Mouse (Mus musculus) thymus, postnatal 4 days (tissue): ENCODE data around the gene Tm4sf19.
"Not testable (repeated sequence)": the region's sequence is repeated elsewhere in the genome, so short reads cannot be mapped to it uniquely, and the experiment has no call there.

Experiments used
- DNase-seq: peaks from one replicate; pipeline ENCODE4 v3.0.0; 2021

The Tm4sf19 gene

GRCm38 (mm10) chr16:32431047-32431591, 30.8 kb downstream of the Tm4sf19 start:
- peak; percentile 52 for DNase-seq

- no peak for DNase-seq
These were observed 31.6 kb downstream of the Tm4sf19 start for GRCm38 (mm10) chr16:32431926-32432325.

DNA sequence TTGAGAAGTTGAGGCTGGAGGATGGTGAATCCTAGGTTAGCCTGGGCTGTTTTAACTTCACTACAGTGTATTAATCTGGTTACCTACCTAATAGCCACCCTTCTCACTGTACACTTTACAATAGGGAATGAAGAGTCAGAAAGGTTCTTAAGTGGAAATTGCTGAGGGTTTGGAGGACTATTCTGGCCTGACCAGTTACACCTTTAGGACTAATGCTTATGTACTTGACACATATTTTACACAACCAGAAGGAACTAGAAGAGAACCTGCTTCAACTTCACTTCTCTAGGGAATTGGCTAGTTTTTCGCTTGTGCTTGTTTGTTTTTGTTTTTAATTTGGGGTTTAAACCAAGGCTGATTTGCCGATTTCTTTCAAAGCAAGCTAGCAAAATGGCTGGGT, 32.8 kb downstream of the Tm4sf19 start:
- no peak for DNase-seq

GRCm38 (mm10) chr16:32434066-32434465, 33.8 kb downstream of the Tm4sf19 start:
- peak; percentile 65 for DNase-seq

DNA sequence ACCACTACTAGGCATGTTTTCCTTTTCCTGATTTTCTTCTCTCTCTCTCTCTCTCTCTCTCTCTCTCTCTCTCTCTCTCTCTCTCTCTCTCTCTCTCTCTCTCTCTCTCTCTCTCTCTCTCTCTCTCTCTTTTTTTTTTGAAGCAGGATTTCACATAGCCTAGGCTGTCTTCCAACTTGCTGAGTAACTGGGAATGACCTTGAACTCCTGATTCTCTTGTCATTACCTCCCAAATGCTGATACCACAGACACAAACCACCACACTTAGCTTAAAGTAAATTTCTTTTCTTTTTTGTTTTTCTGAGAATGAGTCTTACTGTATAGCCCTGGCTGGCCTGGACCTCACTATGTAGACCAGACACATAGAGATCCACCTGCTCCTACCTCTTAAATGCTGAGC, 34.4 kb downstream of the Tm4sf19 start:
- no peak for DNase-seq

- DNase-seq: no peak
These were observed 36.4 kb downstream of the Tm4sf19 start for GRCm38 (mm10) chr16:32436657-32437056.

DNA sequence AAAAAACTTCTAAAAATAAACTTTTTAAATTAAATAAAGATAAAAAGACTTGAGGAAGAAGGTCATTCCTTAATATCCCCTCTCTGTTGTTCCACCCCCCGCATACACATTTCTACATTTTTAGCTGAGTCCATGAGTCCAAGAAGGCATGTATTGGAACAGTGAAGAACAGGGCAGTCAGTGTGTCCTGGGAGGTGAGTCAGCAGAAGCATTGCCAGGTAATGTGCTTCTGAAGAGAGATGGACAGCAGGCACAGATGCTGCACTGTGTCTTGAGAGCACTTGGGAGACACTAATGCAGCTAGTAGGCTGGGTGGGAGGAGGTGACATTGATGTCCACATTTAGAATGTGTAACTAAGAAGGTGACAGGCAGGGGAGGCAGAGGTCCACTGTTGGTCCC, 37.0 kb downstream of the Tm4sf19 start:
- no peak for DNase-seq

GRCm38 (mm10) chr16:32441432-32441831, 41.1 kb downstream of the Tm4sf19 start:
- DNase-seq: no peak

- not testable (repeated sequence) for DNase-seq
These were observed 44.3 kb downstream of the Tm4sf19 start for GRCm38 (mm10) chr16:32444615-32445014.

GRCm38 (mm10) chr16:32445558-32445957, 45.3 kb downstream of the Tm4sf19 start:
- no peak for DNase-seq

- DNase-seq: no peak
These were observed 46.3 kb downstream of the Tm4sf19 start for GRCm38 (mm10) chr16:32446563-32447138.

DNA sequence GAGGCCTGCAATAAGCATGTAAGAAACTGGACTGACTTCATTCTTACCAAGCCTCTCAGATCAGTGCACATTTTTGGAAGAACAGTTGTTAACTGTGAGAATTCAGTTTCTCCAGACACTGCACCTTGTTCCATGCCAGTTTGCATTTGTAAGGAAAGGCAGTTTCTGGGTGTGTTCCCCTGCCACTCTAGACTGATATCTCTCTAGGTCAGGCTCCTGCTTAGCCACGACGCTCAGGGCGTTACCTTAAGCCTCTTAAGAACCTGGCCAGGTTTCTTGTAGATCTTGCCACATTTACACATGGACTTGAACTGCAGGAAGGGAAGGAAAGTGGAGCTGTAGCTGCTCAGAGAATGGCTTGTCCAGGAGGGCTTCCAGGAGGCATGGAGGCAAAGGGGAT, 49.4 kb downstream of the Tm4sf19 start:
- DNase-seq: no peak

- DNase-seq: no peak
These were observed 49.8 kb downstream of the Tm4sf19 start for GRCm38 (mm10) chr16:32450133-32450532.

DNA sequence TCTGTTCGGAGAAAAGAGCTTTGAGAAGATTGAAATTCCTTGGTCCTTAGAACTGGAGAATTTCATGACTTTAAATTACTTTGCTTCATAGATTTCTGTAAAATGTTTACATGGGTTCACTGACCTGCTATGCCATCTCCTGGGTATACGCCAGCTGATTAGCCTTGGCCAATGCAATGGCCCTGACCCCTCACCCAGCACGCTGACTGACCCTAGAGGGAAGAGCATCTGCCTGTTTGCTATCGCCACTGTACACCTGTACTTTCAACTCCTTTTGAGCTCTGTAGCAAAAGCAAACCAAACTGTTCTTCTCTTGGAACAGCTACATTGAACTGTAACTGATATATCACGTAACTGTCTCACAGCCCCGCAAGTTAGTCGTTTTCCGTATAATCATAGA, 52.8 kb downstream of the Tm4sf19 start:
- no peak for DNase-seq

DNA sequence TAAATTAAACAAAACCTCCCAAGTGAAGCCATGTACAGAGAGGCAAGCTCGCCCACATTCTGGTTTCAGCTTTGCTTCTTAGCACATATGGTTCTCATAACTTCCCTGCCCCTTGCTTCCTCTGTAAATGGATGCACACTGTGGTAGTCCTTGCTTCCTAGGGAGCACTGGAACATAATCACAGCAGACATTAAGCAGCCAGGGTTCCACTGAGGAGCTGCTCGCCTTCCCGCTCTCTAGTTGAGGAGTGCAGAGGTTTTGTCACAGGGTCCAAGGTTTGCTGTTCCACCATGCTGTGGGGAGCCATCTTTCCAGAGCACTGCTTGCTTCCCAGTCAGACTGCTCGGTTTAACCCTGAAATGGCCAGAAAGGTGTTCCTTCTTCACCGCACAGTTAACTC, 54.3 kb downstream of the Tm4sf19 start:
- DNase-seq: no peak

DNA sequence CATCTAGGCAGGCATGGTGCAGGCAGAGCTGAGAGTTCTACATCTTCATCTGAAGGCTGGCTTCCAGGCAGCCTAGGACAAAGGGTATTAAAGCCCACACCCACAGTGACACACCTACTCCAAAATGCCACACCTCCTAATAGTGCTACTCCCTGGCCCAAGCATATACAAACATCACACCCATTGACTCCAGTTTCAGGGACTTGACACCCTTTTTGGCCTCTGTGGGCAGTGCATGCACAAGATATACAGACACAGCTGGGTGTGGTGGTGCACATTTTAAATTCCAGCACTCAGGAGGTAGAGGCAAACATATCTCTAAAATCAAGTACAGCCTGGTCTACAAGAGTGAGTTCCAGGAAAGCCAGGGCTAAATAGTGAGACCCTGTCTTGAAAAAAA, 55.8 kb downstream of the Tm4sf19 start:
- no peak for DNase-seq

- DNase-seq: no peak
These were observed 56.5 kb downstream of the Tm4sf19 start for GRCm38 (mm10) chr16:32456761-32457160.
